Mouse (Mus musculus) liver, adult 2 months (tissue): ENCODE measurements around the gene Ffar4.

Experiments
- CTCF ChIP-seq: fragments of 200-500 bp; IDR thresholded peaks from 2 replicates; pipeline ENCODE4 v1.5.1; 2011; ENCODE audit warnings: low read depth, low read length, control low read depth
- POLR2A ChIP-seq: fragments of 200-500 bp; IDR thresholded peaks from 2 replicates; pipeline ENCODE4 v1.6.1; 2011; ENCODE audit warnings: low read length, control low read depth; ENCODE audit not compliant: insufficient read depth; ENCODE audit errors: extremely low read depth

- TF ChIP-seq POLR2A, result no peak
- no peak for TF ChIP-seq CTCF
Measured at GRCm38 (mm10) chr19:38132481-38132880, 35.6 kb downstream of the Ffar4 start, which contains the start of gene Pde6c.
